Mouse (Mus musculus) c-Kit-positive CD71-positive TER-119-positive erythroid progenitor cells, embryonic 14.5 days (primary cell): ENCODE data around the gene Nktr.

Experiments used
- DNase-seq: peaks from one replicate; pipeline ENCODE4 v3.0.0-alpha.2; 2013; ENCODE audit warnings: low spot score

The Nktr gene

GRCm38 (mm10) chr9:121707801-121708200, 11.2 kb upstream of the Nktr start:
- DNase-seq, result no peak

GRCm38 (mm10) chr9:121708506-121709486, 10.2 kb upstream of the Nktr start:
- no peak for DNase-seq

GRCm38 (mm10) chr9:121709898-121710583, 8.9 kb upstream of the Nktr start, which contains the start of gene Ss18l2:
Gene Ss18l2 (plus strand): TSS chr9:121710329.
- DNase-seq, result peak; percentile 99

GRCm38 (mm10) chr9:121710584-121710975, 8.4 kb upstream of the Nktr start:
- peak; percentile 49 for DNase-seq

- DNase-seq, result no peak
These were observed 1.9 kb upstream of the Nktr start for GRCm38 (mm10) chr9:121717048-121717447.

- no peak for DNase-seq
These were observed 781 bp upstream of the Nktr start for GRCm38 (mm10) chr9:121718070-121718705.

GRCm38 (mm10) chr9:121719347-121720331, 670 bp downstream of the Nktr start:
- DNase-seq, result peak; percentile 48

GRCm38 (mm10) chr9:121740490-121740889, 21.5 kb downstream of the Nktr start:
- no peak for DNase-seq

GRCm38 (mm10) chr9:121741168-121741567, 22.2 kb downstream of the Nktr start:
- no peak for DNase-seq

- DNase-seq, result no peak
These were observed 25.1 kb downstream of the Nktr start for GRCm38 (mm10) chr9:121744051-121744450.

GRCm38 (mm10) chr9:121752774-121753173, 33.8 kb downstream of the Nktr start:
- DNase-seq, result no peak

GRCm38 (mm10) chr9:121754624-121755023, 35.7 kb downstream of the Nktr start:
- no peak for DNase-seq

- DNase-seq, result no peak
These were observed 37.8 kb downstream of the Nktr start for GRCm38 (mm10) chr9:121756785-121757184.

- no peak for DNase-seq
These were observed 38.5 kb downstream of the Nktr start for GRCm38 (mm10) chr9:121757432-121757831.

- DNase-seq, result no peak
These were observed 39.2 kb downstream of the Nktr start for GRCm38 (mm10) chr9:121757835-121758814.

- no peak for DNase-seq
These were observed 40.4 kb downstream of the Nktr start, which contains the start of gene Zfp651 for GRCm38 (mm10) chr9:121759091-121760081. Gene Zfp651 (plus strand): TSS chr9:121759330.

GRCm38 (mm10) chr9:121760271-121761090, 41.5 kb downstream of the Nktr start:
- no peak for DNase-seq
